Mouse (Mus musculus) heart, postnatal 0 days (tissue): Measurements from ENCODE around the gene 4931414P19Rik. TPM values are rescaled to one million over a fixed set of nuclear protein-coding genes. Genes with fewer than 3 reads are reported as not detected.

ENCODE experiments used
- ATAC-seq: fragments of 200-750 bp; cut with Nextera tagmentation; 2 replicates; pipeline ENCODE4 v1.8.0; 2017; ENCODE audit warnings: low read depth, moderate number of reproducible peaks, moderate library complexity; ENCODE audit not compliant: insufficient read depth
- DNase-seq: peaks from one replicate; pipeline ENCODE4 v3.0.0-alpha.2; 2016; ENCODE audit warnings: low spot score
- H3K27ac ChIP-seq: fragments of 300-500 bp; sonication (generic); 2 replicates; pipeline ENCODE4 v1.5.1; 2014; ENCODE audit warnings: low read depth, mild to moderate bottlenecking
- H3K27me3 ChIP-seq: fragments of 300-500 bp; sonication (generic); 2 replicates; pipeline ENCODE4 v1.6.1; 2014; ENCODE audit warnings: low read length, mixed read lengths; ENCODE audit not compliant: control insufficient read depth, insufficient read depth
- H3K36me3 ChIP-seq: fragments of 300-500 bp; sonication (generic); replicated peaks from 2 replicates; pipeline ENCODE4 v1.6.1; 2014; ENCODE audit warnings: low read length, mixed read lengths; ENCODE audit not compliant: control insufficient read depth, insufficient read depth
- H3K4me1 ChIP-seq: fragments of 300-500 bp; sonication (generic); 2 replicates; pipeline ENCODE4 v1.6.1; 2014; ENCODE audit warnings: antibody characterized with exemption; ENCODE audit not compliant: control insufficient read depth, insufficient read depth
- H3K4me2 ChIP-seq: fragments of 300-500 bp; sonication (generic); 2 replicates; pipeline ENCODE4 v1.6.1; 2014; ENCODE audit warnings: low read depth, mild to moderate bottlenecking, low read length, moderate library complexity
- H3K4me3 ChIP-seq: fragments of 300-500 bp; sonication (generic); 2 replicates; pipeline ENCODE4 v1.5.1; 2014; ENCODE audit warnings: low read depth, low read length
- H3K9ac ChIP-seq: fragments of 300-500 bp; sonication (generic); replicated peaks from 2 replicates; pipeline ENCODE4 v1.6.1; 2014; ENCODE audit warnings: low read depth, low read length, mixed read lengths
- H3K9me3 ChIP-seq: fragments of 300-500 bp; sonication (generic); replicated peaks from 2 replicates; pipeline ENCODE4 v1.6.1; 2016; ENCODE audit warnings: low read length; ENCODE audit not compliant: control insufficient read depth
- CTCF ChIP-seq: IDR thresholded peaks from 2 replicates; pipeline ENCODE4 v1.5.1; 2016; ENCODE audit warnings: antibody characterized with exemption, control low read depth, low read depth
- EP300 ChIP-seq: IDR thresholded peaks from 2 replicates; pipeline ENCODE4 v1.6.1; 2016; ENCODE audit warnings: antibody characterized with exemption, low read depth
- WGBS: fragments of 180-500 bp; shearing (Covaris S2); extraction: QIAGEN DNeasy Blood & Tissue Kit; methylation state at CpG from one replicate; pipeline ENCODE4 v1.1.7; 2014; 5-methylcytosine and 5-hydroxymethylcytosine counted together
- polyA plus RNA-seq: library from polyadenylated mRNA; unstranded; fragments of >200 nt; fragmentation: Nextera tagmentation; extraction: Ambion mirVana; gene quantifications from 2 replicates; pipeline ENCODE4 v1.2.1, GENCODE M21; 2015
- total RNA-seq: library from RNA; depleted of rRNA; stranded (reverse); fragments of >200 nt; gene quantifications from 2 replicates; pipeline ENCODE4 v1.2.3, GENCODE M21; 2014; ENCODE audit warnings: low replicate concordance

4931414P19Rik gene
- total and polyA plus RNA-seq, 2 experiments from 2014 or later = 4.0 to 12.4 TPM

DNA sequence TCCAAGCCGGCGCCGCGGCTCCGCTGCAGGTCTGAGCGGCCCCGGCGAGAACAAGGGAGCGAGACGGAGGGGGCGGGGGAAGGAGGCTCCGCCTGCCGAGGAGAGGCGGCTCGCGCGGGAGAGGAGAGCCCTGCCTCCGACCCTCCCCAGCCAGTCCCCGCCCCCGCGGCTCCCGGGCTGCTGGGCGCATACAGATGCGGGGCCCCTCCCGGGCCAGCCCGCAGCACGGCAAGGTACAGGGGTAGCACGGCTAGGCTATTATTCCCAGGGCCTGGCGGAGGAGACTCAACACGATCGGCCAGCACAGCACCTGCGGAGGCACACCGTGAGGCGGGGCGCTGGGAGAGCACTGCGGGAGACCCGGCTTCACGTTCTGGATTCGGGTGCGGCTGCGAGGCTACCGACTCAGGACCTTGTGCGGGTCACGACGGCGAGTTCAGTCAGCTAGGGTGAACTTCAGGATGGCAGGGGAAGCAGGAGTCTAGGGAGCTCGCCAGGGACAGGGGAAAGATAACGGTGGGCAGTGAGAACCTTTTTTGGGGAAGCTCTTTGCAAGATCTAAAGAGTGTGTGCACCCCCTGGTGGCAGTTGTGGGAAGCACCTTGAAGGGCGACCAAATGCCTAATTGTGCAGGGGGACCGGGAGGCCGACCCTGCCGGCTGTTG lies 35.6 kb upstream of the 4931414P19Rik start, which contains the start of gene Cdh24:
Gene Cdh24 (minus strand): TSS at position 60 of the 665 bp plus-strand sequence.
- no peak within 1 kb of the TSS for H3K27ac ChIP-seq
- no peaks in the 10 kb centered on the region for H3K4me1 ChIP-seq
- ATAC-seq (peak; percentile 88), DNase-seq (peak; percentile 82)
- peak within 1 kb of the TSS; percentile 88 for H3K4me2 ChIP-seq
- H3K4me3 ChIP-seq = peak within 1 kb of the TSS; percentile 59
- WGBS = under 1% methylated on average over 50 of the region's 52 CpGs
- TF ChIP-seq CTCF = peak; percentile 73
- TF ChIP-seq EP300 = no peak
- H3K9me3 ChIP-seq = no peaks in the 10 kb centered on the region
- H3K36me3 ChIP-seq = peaks cover 46% of the 10 kb centered on the region
- no peaks in the 10 kb centered on the region for H3K27me3 ChIP-seq
- H3K9ac ChIP-seq = peak within 1 kb of the TSS; percentile 40

DNA sequence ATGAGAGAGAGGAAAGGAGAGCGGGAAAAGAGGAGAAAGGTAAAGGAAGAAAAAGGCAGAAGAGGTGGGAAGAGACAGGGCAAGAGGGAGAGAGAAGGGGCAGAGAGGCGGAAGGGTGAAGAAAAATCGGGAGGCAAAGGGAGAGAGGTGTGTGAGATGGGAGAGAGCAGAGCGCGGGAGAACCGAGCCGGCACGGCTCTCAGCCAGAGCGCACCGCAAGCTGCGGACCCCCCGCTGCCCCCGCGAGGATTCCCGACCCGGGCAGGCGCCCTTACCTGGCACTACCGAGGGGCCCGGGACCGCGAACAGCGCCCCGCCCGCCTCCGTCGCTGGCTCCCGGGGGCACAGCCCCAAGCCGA lies 35.1 kb upstream of the 4931414P19Rik start, which contains the start of gene Gm17606:
Gene Gm17606 (plus strand): TSS at position 7 of the 359 bp plus-strand sequence.
- Histone ChIP-seq H3K27ac (no peak within 1 kb of the TSS), H3K4me2 (peak within 1 kb of the TSS; percentile 88), H3K4me3 (peak within 1 kb of the TSS; percentile 59), H3K9ac (peak within 1 kb of the TSS; percentile 40), H3K27me3 (no peaks in the 10 kb centered on the region), H3K4me1 (no peaks in the 10 kb centered on the region), H3K36me3 (peaks cover 40% of the 10 kb centered on the region), H3K9me3 (no peaks in the 10 kb centered on the region)
- WGBS = under 1% methylated on average over 15 of the region's 28 CpGs
- no peak for DNase-seq
- ATAC-seq = 0 out of 2 replicates have a peak, but pooled peaks have one; percentile 2
- TF ChIP-seq EP300 = no peak
- no peak for TF ChIP-seq CTCF

DNA sequence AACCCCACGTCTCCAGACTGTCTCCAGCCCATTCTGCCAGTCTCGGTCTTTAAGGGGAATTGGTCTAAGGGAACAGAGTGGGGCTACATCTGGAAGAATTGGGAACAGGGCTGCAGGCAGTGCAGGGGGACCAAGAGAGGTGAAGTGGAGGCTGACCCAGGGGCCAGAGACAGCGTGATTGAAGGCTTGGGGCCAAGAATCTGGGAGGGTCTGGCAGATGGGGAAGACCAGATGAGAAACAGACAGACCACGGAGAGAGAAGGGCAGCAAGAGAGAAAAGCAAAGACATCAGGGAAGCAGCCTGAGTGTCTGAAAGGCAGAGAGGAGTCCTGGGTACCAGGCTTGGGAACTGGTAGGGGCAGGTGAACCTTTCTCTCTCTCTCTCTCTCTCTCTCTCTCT lies 34.3 kb upstream of the 4931414P19Rik start:
- no peaks in the 10 kb centered on the region for H3K27me3 ChIP-seq
- peak overlapping the region; percentile 88; the same call in 1 of the 2 replicates for H3K4me2 ChIP-seq
- ATAC-seq (no peak), DNase-seq (no peak)
- H3K9ac ChIP-seq = no peak overlapping the region
- H3K4me1 ChIP-seq = no peaks in the 10 kb centered on the region
- no peak overlapping the region for H3K4me3 ChIP-seq
- H3K36me3 ChIP-seq = peaks cover 32% of the 10 kb centered on the region
- no peak overlapping the region for H3K27ac ChIP-seq
- TF ChIP-seq CTCF = no peak
- TF ChIP-seq EP300 = no peak
- H3K9me3 ChIP-seq = no peaks in the 10 kb centered on the region
- WGBS = 53% methylated on average over 4 of the region's 4 CpGs

DNA sequence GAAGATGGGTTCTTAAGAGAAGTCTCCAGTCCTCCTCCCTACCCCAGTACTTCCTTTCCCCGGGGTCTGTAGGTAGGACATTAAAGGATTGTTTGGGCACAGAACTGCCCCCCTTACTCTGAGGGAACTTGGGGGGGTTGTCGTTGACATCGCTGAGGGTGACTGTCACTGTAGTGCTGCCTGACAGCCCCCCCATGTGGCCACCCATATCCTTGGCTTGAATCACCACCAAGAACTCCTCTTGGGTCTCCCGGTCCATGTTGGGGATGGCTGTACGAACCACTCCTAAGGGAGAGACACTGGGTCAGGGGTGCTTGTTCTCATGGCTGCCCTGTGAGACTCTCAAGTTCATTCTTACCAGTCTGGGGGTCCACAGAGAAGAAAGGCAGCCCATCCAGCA lies 32.4 kb upstream of the 4931414P19Rik start:
- Histone ChIP-seq H3K27me3 (no peaks in the 10 kb centered on the region), H3K4me3 (no peak overlapping the region), H3K9me3 (no peaks in the 10 kb centered on the region), H3K4me1 (no peaks in the 10 kb centered on the region), H3K4me2 (no peak overlapping the region), H3K27ac (no peak overlapping the region), H3K9ac (no peak overlapping the region), H3K36me3 (peaks cover 16% of the 10 kb centered on the region)
- WGBS = 65% methylated on average over 5 of the region's 5 CpGs
- TF ChIP-seq EP300 (no peak), CTCF (peak; percentile 17; the same call in 1 of the 2 replicates)
- ATAC-seq (no peak), DNase-seq (no peak)

DNA sequence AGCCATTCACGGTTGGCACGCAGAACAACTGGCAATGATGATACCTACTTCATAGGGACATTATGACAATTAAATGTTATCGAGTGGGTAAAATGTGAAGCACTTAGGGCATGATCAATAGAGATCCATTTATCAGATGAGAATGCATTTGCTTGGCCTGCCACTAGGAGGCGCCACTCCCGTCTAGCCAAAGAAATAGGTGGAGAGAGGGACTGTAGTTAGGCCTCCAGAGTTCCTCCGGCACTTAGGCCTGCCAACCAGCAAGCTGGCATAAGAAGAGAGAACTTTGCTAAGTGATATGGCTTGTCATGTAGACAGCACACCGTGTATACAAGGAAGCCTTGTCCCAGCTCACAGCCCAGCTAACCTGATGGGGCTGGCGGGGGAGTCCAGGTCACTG lies 31.2 kb upstream of the 4931414P19Rik start:
- H3K4me1 ChIP-seq = no peaks in the 10 kb centered on the region
- no peaks in the 10 kb centered on the region for H3K9me3 ChIP-seq
- H3K9ac ChIP-seq = no peak overlapping the region
- H3K36me3 ChIP-seq = peaks cover 9% of the 10 kb centered on the region; the same call in 1 of the 2 replicates
- no peak overlapping the region for H3K4me3 ChIP-seq
- DNase-seq = peak; percentile 35
- H3K27me3 ChIP-seq = no peaks in the 10 kb centered on the region
- TF ChIP-seq EP300 = no peak
- peak; percentile 71 for TF ChIP-seq CTCF
- no peak overlapping the region for H3K4me2 ChIP-seq
- ATAC-seq = no peak
- no peak overlapping the region for H3K27ac ChIP-seq
- 53% methylated on average over 8 of the region's 8 CpGs for WGBS

DNA sequence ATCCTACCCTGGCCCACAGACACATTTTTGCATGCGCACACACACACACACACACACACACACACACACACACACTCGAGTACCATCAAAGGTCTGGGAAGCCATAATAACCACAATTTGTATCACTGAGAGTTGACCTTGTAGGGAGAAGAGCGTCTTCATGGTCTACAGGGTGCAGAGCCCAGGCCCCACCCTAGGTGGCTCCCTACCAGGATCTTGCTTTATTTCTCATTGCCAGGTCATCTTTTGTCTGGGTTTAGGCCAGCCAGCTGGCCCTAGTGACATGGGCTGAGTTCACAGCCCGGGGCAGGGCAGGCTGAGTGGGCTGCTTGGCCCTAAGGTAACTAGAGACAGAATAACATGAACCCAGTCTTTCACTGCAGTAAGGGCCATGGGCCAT lies 28.4 kb upstream of the 4931414P19Rik start:
- no peaks in the 10 kb centered on the region for H3K9me3 ChIP-seq
- H3K4me1 ChIP-seq = no peaks in the 10 kb centered on the region
- no peak overlapping the region for H3K27ac ChIP-seq
- H3K27me3 ChIP-seq = no peaks in the 10 kb centered on the region
- DNase-seq = no peak
- no peak overlapping the region for H3K4me2 ChIP-seq
- 75% methylated on average over 4 of the region's 4 CpGs for WGBS
- peak; percentile 16; the same call in 1 of the 2 replicates for TF ChIP-seq CTCF
- TF ChIP-seq EP300 = no peak
- H3K36me3 ChIP-seq = peaks cover 8% of the 10 kb centered on the region; the same call in 1 of the 2 replicates
- no peak overlapping the region for H3K9ac ChIP-seq
- ATAC-seq = no peak
- H3K4me3 ChIP-seq = no peak overlapping the region
